Mouse (Mus musculus): ENCODE measurements around the gene Tpt1. TPM values are rescaled to one million over a fixed set of nuclear protein-coding genes. Genes with fewer than 3 reads are reported as not detected.

Tpt1 gene
- total and polyA plus RNA-seq, 2 experiments from 2014 or later: 806 to 1,059 TPM

GRCm38 (mm10) chr14:75844111-75844695 lies 690 bp upstream of the Tpt1 start:
- 2% methylated on average over 14 of the region's 14 CpGs for WGBS
- peak; percentile 42 for DNase-seq (ENCODE audit: low spot score)

DNA sequence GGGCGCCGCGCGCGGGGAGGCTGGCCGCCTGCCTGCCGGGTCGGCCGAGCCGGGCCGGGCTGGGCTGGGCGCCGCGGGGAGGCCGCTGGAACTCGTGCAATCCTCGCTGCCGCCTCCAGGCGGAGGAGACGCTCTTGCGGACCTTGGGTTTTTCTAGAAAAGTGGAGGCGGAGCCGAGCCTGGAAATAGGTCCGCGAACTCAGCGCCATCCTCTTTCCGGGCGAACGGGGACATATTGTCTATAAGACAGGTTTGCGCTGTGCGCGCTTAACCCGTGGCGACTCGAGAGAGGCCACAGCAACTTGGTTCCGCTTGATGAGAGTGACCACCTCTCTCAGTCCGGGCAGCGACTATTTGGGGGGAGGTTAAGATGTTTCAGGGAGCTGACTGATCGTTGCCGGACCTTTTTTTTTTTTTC lies 814 bp downstream of the Tpt1 start:
- H3K4me2 ChIP-seq (ENCODE audit: low read depth, low read length): peak overlapping the region; percentile 72

More at GRCm38 (mm10) chr14:75844111-75844695, 690 bp upstream of the Tpt1 start:
- Histone ChIP-seq H3K27ac (ENCODE audit: low read depth) (peak overlapping the region; percentile 99), H3K4me2 (ENCODE audit: low read depth, low read length) (peak overlapping the region; percentile 67), H3K9ac (replicated peaks; ENCODE audit: low read depth, low read length) (peak overlapping the region; percentile 94), H3K36me3 (replicated peaks; ENCODE audit: control insufficient read depth, insufficient read depth, low read length) (peaks cover 26% of the 10 kb centered on the region), H3K4me3 (ENCODE audit: low read depth, low read length) (peak overlapping the region; percentile 95), H3K9me3 (replicated peaks; ENCODE audit: control insufficient read depth, low read length) (no peaks in the 10 kb centered on the region), H3K27me3 (ENCODE audit: control insufficient read depth, insufficient read depth, low read length) (no peaks in the 10 kb centered on the region), H3K4me1 (ENCODE audit: control insufficient read depth, insufficient read depth) (peaks cover 11% of the 10 kb centered on the region; the same call in 1 of the 2 replicates)
- TF ChIP-seq EP300 (IDR thresholded peaks at IDR 0.05; ENCODE audit: low read depth): no peak
- TF ChIP-seq CTCF (IDR thresholded peaks at IDR 0.05; ENCODE audit: low read depth): no peak
- no peak for ATAC-seq (ENCODE audit: insufficient read depth, low read depth)

GRCm38 (mm10) chr14:75847669-75848068 lies 2.8 kb downstream of the Tpt1 start:
- ATAC-seq (ENCODE audit: insufficient read depth, low read depth) (no peak), DNase-seq (ENCODE audit: low spot score) (no peak)
- H3K27ac ChIP-seq (ENCODE audit: low read depth): no peak overlapping the region
- H3K9ac ChIP-seq (replicated peaks; ENCODE audit: low read depth, low read length): no peak overlapping the region
- no peak overlapping the region for H3K4me3 ChIP-seq (ENCODE audit: low read depth, low read length)
- H3K4me1 ChIP-seq (ENCODE audit: control insufficient read depth, insufficient read depth): peaks cover 4% of the 10 kb centered on the region; the same call in 1 of the 2 replicates
- peaks cover 44% of the 10 kb centered on the region for H3K36me3 ChIP-seq (replicated peaks; ENCODE audit: control insufficient read depth, insufficient read depth, low read length)
- H3K9me3 ChIP-seq (replicated peaks; ENCODE audit: control insufficient read depth, low read length): no peaks in the 10 kb centered on the region
- no peaks in the 10 kb centered on the region for H3K27me3 ChIP-seq (ENCODE audit: control insufficient read depth, insufficient read depth, low read length)
- H3K4me2 ChIP-seq (ENCODE audit: low read depth, low read length): 0 out of 2 replicates have a peak overlapping the region, but pooled peaks have one; percentile 72
- 54% methylated on average over 4 of the region's 4 CpGs for WGBS
- TF ChIP-seq CTCF (IDR thresholded peaks at IDR 0.05; ENCODE audit: low read depth) (no peak), EP300 (IDR thresholded peaks at IDR 0.05; ENCODE audit: low read depth) (no peak)

More for the DNA sequence above, 814 bp downstream of the Tpt1 start:
- H3K4me1 ChIP-seq (ENCODE audit: control insufficient read depth, insufficient read depth): peaks cover 11% of the 10 kb centered on the region; the same call in 1 of the 2 replicates
- ATAC-seq (ENCODE audit: insufficient read depth, low read depth) (peak; percentile 62), DNase-seq (ENCODE audit: low spot score) (peak; percentile 92)
- H3K27me3 ChIP-seq (ENCODE audit: control insufficient read depth, insufficient read depth, low read length): no peaks in the 10 kb centered on the region
- no peaks in the 10 kb centered on the region for H3K9me3 ChIP-seq (replicated peaks; ENCODE audit: control insufficient read depth, low read length)
- WGBS: under 1% methylated on average over 40 of the region's 40 CpGs
- TF ChIP-seq CTCF (IDR thresholded peaks at IDR 0.05; ENCODE audit: low read depth) (peak; percentile 46), EP300 (IDR thresholded peaks at IDR 0.05; ENCODE audit: low read depth) (no peak)
- peak overlapping the region; percentile 94 for H3K9ac ChIP-seq (replicated peaks; ENCODE audit: low read depth, low read length)
- H3K27ac ChIP-seq (ENCODE audit: low read depth): peak overlapping the region; percentile 99
- peaks cover 41% of the 10 kb centered on the region for H3K36me3 ChIP-seq (replicated peaks; ENCODE audit: control insufficient read depth, insufficient read depth, low read length)
- peak overlapping the region; percentile 95 for H3K4me3 ChIP-seq (ENCODE audit: low read depth, low read length)

DNA sequence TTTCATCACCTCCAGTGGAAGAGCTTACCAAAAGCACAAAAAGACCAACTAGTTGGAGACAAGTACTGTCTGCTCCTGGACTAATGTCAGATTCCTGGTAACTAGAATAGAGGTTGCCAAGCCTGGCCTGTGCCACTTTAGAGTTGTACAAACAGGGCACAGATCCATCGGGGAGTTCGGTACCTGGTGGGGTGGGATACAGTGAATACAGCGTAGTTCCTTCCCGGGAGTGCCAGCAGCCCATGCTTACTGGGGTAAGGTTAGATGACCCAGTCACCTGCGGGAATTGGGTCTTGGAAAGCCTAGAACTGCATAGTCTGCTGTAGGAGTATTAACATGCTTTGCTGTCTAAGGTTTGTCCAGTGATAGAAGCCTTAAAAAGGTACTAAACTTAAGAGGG lies 3.6 kb downstream of the Tpt1 start:
- Histone ChIP-seq H3K27ac (ENCODE audit: low read depth) (no peak overlapping the region), H3K36me3 (replicated peaks; ENCODE audit: control insufficient read depth, insufficient read depth, low read length) (peaks cover 44% of the 10 kb centered on the region), H3K4me1 (ENCODE audit: control insufficient read depth, insufficient read depth) (peaks cover 4% of the 10 kb centered on the region; the same call in 1 of the 2 replicates), H3K27me3 (ENCODE audit: control insufficient read depth, insufficient read depth, low read length) (no peaks in the 10 kb centered on the region), H3K4me3 (ENCODE audit: low read depth, low read length) (no peak overlapping the region), H3K9ac (replicated peaks; ENCODE audit: low read depth, low read length) (no peak overlapping the region), H3K9me3 (replicated peaks; ENCODE audit: control insufficient read depth, low read length) (no peaks in the 10 kb centered on the region), H3K4me2 (ENCODE audit: low read depth, low read length) (no peak overlapping the region)
- DNase-seq (ENCODE audit: low spot score) (no peak), ATAC-seq (ENCODE audit: insufficient read depth, low read depth) (no peak)
- TF ChIP-seq EP300 (IDR thresholded peaks at IDR 0.05; ENCODE audit: low read depth) (no peak), CTCF (IDR thresholded peaks at IDR 0.05; ENCODE audit: low read depth) (no peak)
- 89% methylated on average over 5 of the region's 5 CpGs for WGBS

DNA sequence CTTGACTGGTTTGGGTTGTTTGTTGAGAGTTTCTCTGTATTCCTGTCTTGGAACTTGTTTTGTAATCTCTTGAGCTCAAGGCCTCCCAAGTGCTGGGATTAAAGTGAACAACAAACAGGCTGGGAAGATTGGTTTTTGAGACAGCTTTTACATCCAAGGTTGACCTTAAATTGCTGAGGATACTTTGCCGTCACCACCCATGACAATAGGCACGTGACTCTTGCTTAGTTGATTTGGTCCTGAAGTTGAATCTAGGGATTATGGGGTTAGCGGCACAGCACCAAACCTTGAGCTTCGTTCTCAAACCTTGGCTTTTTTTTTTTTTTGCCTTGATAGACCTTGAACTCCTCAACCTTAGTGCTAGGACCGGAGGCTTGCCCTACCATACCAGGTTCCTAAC lies 4.3 kb downstream of the Tpt1 start:
- H3K4me2 ChIP-seq (ENCODE audit: low read depth, low read length): no peak overlapping the region
- no peak for TF ChIP-seq EP300 (IDR thresholded peaks at IDR 0.05; ENCODE audit: low read depth)
- no peak for TF ChIP-seq CTCF (IDR thresholded peaks at IDR 0.05; ENCODE audit: low read depth)
- peaks cover 44% of the 10 kb centered on the region for H3K36me3 ChIP-seq (replicated peaks; ENCODE audit: control insufficient read depth, insufficient read depth, low read length)
- H3K27ac ChIP-seq (ENCODE audit: low read depth): no peak overlapping the region
- H3K9ac ChIP-seq (replicated peaks; ENCODE audit: low read depth, low read length): no peak overlapping the region
- 78% methylated on average over 5 of the region's 5 CpGs for WGBS
- H3K9me3 ChIP-seq (replicated peaks; ENCODE audit: control insufficient read depth, low read length): no peaks in the 10 kb centered on the region
- peaks cover 4% of the 10 kb centered on the region; the same call in 1 of the 2 replicates for H3K4me1 ChIP-seq (ENCODE audit: control insufficient read depth, insufficient read depth)
- no peak for ATAC-seq (ENCODE audit: insufficient read depth, low read depth)
- H3K4me3 ChIP-seq (ENCODE audit: low read depth, low read length): no peak overlapping the region
- no peak for DNase-seq (ENCODE audit: low spot score)
- H3K27me3 ChIP-seq (ENCODE audit: control insufficient read depth, insufficient read depth, low read length): no peaks in the 10 kb centered on the region
